Mouse (Mus musculus): ENCODE data around the gene Cyb561d1. TPM values are rescaled to one million over a fixed set of nuclear protein-coding genes. Genes with fewer than 3 reads are reported as not detected.

Gene Cyb561d1
- polyA plus RNA-seq, 1 experiment from 2014 or later = 1.7 TPM

DNA sequence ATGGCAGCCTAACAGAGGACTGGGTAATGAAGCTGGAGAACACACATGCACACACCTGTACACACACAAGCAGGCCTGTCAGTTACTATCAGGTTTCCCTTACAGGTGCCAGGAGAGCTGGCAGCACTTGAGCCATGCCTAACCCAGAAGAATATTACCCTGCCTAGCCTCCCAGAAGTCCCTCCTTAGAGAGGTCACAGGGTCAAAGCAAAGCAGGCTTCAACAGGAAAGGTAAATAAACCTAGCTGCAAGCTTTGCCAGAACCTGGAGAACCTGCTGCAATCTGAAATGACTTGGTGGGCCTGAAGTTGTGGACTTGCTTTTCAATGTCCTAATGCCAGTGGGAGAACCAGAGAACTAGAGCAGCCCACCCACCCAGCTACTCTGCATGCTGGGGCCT is 1.5 kb upstream of the Cyb561d1 start:
- Histone ChIP-seq H3K36me3 (peaks cover 76% of the 10 kb centered on the region), H3K4me3 (replicated peaks) (no peak overlapping the region), H3K27me3 (no peaks in the 10 kb centered on the region), H3K9ac (replicated peaks) (no peak overlapping the region), H3K4me2 (no peak overlapping the region), H3K4me1 (replicated peaks) (peaks cover 21% of the 10 kb centered on the region), H3K27ac (0 out of 2 replicates have a peak overlapping the region, but pooled peaks have one; percentile 12), H3K9me3 (no peaks in the 10 kb centered on the region)
- ATAC-seq (ENCODE audit: insufficient number of reproducible peaks, insufficient read depth, low FRiP score, low TSS enrichment, low read depth) = no peak

DNA sequence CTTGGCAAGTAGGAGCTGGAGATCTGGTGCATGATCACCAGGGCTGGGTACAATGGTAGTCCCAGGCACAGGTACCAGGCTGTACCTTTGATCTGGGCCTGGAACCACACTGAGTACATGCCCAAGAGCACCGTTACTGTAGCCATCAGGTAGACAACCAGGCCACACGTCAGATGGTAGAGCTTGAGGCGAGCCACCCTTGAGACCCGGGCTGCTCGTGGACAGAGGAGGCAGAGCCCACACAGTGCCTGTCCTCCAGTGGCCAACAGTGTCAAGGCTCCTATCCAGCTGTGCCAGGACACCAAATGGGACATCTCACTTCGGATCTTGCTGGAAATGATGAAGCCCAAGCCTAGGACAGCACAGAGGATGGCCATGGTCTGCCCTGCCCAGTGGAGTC is 1.8 kb downstream of the Cyb561d1 start:
- ATAC-seq (ENCODE audit: insufficient number of reproducible peaks, insufficient read depth, low FRiP score, low TSS enrichment, low read depth) = no peak
- Histone ChIP-seq H3K27me3 (no peaks in the 10 kb centered on the region), H3K4me2 (no peak overlapping the region), H3K9me3 (no peaks in the 10 kb centered on the region), H3K4me3 (replicated peaks) (no peak overlapping the region), H3K36me3 (peaks cover 43% of the 10 kb centered on the region), H3K4me1 (replicated peaks) (peaks cover 39% of the 10 kb centered on the region), H3K27ac (no peak overlapping the region), H3K9ac (replicated peaks) (no peak overlapping the region)
- WGBS = 95% methylated on average over 6 of the region's 6 CpGs

DNA sequence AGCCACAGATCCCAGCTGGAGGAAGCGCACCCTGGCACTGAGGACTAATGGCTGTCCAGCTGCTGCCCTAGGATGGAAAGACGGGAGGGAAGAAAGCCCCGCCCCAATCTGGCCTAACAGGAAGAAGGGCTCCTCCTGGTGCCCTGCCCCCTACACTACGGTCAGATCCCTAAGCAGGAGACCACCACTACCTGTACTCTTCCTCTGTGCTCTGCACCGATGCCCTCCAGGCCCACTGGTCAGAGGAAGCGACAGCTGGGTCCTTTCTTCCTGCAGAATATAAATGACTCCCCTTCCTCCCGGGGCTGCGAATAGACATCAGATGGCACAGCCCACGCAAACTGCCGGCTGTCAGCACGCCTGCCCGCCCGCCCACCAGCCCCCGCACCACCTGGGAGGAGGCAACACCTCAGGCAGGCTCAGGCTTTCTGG is 3.9 kb downstream of the Cyb561d1 start:
- peak overlapping the region; percentile 28; the same call in 1 of the 2 replicates for H3K9ac ChIP-seq (replicated peaks)
- no peak overlapping the region for H3K27ac ChIP-seq
- H3K4me2 ChIP-seq = peak overlapping the region; percentile 45
- H3K9me3 ChIP-seq = no peaks in the 10 kb centered on the region
- ATAC-seq (ENCODE audit: insufficient number of reproducible peaks, insufficient read depth, low FRiP score, low TSS enrichment, low read depth) = no peak
- H3K4me3 ChIP-seq (replicated peaks) = 0 out of 2 replicates have a peak overlapping the region, but pooled peaks have one; percentile 3
- 14% methylated on average over 14 of the region's 14 CpGs for WGBS
- H3K27me3 ChIP-seq = no peaks in the 10 kb centered on the region
- peaks cover 40% of the 10 kb centered on the region for H3K4me1 ChIP-seq (replicated peaks)
- H3K36me3 ChIP-seq = peaks cover 23% of the 10 kb centered on the region

DNA sequence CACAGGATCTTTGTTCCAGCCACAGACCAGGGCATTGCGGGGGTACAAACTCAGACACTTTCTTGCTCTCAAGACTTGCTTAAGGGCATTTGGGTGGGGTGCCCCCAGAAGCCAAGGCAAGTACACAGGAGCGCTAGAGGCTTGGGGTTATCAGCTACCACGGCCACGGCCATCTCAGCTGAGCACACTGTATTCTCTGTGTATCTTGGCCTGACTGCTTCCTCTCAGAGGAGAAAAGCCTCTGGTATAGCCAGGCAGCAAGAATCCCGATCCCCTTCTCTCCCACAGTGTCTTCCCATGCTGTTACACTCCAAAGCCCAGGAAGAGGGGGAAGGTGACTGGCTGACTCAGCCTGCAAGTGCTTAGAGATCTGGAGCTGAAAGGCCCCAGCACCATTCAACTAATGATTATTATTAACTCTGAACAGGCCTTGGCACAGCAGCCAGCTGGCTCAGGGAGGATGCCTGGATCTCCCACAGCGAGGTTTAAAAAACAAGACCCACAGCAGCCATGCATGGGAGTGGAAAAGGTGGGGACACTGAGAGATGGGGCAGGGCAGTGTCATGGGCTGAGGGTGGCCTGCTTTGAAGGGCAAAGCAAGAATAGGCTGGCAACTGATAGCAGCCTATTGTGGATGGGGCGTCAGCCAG is 4.9 kb downstream of the Cyb561d1 start:
- no peak for ATAC-seq (ENCODE audit: insufficient number of reproducible peaks, insufficient read depth, low FRiP score, low TSS enrichment, low read depth)
- peaks cover 36% of the 10 kb centered on the region for H3K4me1 ChIP-seq (replicated peaks)

DNA sequence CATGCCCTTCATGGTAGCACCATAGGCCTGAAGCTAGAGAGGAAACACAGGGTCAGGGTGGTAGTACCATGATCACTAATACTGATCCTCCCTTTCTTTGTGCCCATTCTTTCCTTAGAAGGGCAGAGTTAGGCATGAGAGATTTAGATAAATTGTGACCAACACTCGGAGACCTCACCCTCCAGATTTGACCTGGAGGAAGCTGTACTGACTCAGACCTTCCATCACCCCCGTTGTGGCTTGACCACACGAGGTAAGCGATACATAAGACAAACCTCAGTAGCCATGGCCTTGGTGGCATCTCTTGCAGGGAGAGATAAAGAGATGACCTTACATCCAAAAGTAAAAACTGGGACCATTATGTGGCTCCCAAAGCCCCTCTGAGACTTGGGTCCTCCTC is 5.7 kb downstream of the Cyb561d1 start:
- H3K4me1 ChIP-seq (replicated peaks) = peaks cover 30% of the 10 kb centered on the region
- peaks cover 16% of the 10 kb centered on the region; the same call in 1 of the 2 replicates for H3K36me3 ChIP-seq
- no peak overlapping the region for H3K27ac ChIP-seq
- no peak overlapping the region for H3K4me2 ChIP-seq
- no peak for ATAC-seq (ENCODE audit: insufficient number of reproducible peaks, insufficient read depth, low FRiP score, low TSS enrichment, low read depth)
- no peaks in the 10 kb centered on the region for H3K9me3 ChIP-seq
- 70% methylated on average over 4 of the region's 4 CpGs for WGBS
- no peak overlapping the region for H3K4me3 ChIP-seq (replicated peaks)
- H3K9ac ChIP-seq (replicated peaks) = no peak overlapping the region
- no peaks in the 10 kb centered on the region for H3K27me3 ChIP-seq

More for the DNA sequence above, 4.9 kb downstream of the Cyb561d1 start:
- Histone ChIP-seq H3K9me3 (no peaks in the 10 kb centered on the region), H3K9ac (replicated peaks) (no peak overlapping the region), H3K4me3 (replicated peaks) (no peak overlapping the region), H3K27ac (no peak overlapping the region), H3K4me2 (no peak overlapping the region), H3K36me3 (peaks cover 16% of the 10 kb centered on the region; the same call in 1 of the 2 replicates), H3K27me3 (no peaks in the 10 kb centered on the region)
- WGBS = 67% methylated on average over 7 of the region's 7 CpGs

DNA sequence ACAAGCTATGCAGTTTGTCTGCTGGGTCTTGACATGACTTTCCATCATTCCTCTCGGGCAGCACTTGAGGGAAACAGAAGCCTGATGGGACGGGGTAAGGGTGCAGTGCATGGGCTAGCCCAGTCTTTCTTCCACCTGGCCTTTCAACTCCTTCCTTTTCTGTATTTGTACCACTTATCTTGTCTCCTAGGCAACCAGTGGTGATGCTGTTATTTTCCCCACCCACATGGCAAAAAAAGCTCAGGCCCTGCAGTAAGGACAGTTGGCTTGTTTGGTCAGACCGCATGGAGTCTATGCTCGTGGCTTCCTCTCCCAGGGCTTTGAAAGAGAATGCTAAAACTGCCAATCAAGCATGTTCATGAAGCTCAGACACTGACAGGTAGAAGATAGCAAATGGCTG is 7.3 kb downstream of the Cyb561d1 start:
- no peak for ATAC-seq (ENCODE audit: insufficient number of reproducible peaks, insufficient read depth, low FRiP score, low TSS enrichment, low read depth)
- 70% methylated on average over 4 of the region's 4 CpGs for WGBS
- H3K36me3 ChIP-seq = peaks cover 9% of the 10 kb centered on the region; the same call in 1 of the 2 replicates

DNA sequence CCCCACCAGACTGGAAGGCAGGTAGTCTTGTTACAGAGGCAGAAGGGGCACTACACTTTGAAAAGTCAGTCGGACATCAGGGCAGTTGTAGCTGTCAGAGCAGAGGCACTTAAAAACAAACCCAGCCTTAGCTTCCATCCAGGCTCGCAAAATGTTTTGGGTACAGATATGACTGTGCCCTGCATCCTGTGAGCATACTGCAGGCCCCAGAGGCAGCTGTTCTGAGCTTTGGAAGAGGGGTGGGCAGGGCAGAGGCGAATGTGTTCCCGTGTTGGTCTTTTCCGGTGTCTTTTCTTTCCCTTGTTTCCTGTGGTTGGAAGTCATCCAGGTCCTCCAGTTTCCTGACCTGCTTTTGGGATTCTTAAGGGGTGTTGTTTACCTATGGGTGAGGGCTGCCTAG is 11.1 kb downstream of the Cyb561d1 start:
- ATAC-seq (ENCODE audit: insufficient number of reproducible peaks, insufficient read depth, low FRiP score, low TSS enrichment, low read depth) = no peak
- no peaks in the 10 kb centered on the region for H3K36me3 ChIP-seq
- H3K9me3 ChIP-seq = no peaks in the 10 kb centered on the region
- H3K4me2 ChIP-seq = no peak overlapping the region
- H3K27me3 ChIP-seq = peaks cover 22% of the 10 kb centered on the region
- no peak overlapping the region for H3K9ac ChIP-seq (replicated peaks)
- H3K27ac ChIP-seq = no peak overlapping the region
- peaks cover 24% of the 10 kb centered on the region for H3K4me1 ChIP-seq (replicated peaks)
- H3K4me3 ChIP-seq (replicated peaks) = no peak overlapping the region
- WGBS = 67% methylated on average over 5 of the region's 5 CpGs

More for the DNA sequence above, 7.3 kb downstream of the Cyb561d1 start:
- no peak overlapping the region for H3K4me3 ChIP-seq (replicated peaks)
- H3K4me2 ChIP-seq = no peak overlapping the region
- H3K9me3 ChIP-seq = no peaks in the 10 kb centered on the region
- H3K9ac ChIP-seq (replicated peaks) = no peak overlapping the region
- H3K27me3 ChIP-seq = no peaks in the 10 kb centered on the region
- 0 out of 2 replicates have a peak overlapping the region, but pooled peaks have one; percentile 36 for H3K27ac ChIP-seq
- H3K4me1 ChIP-seq (replicated peaks) = peaks cover 27% of the 10 kb centered on the region

DNA sequence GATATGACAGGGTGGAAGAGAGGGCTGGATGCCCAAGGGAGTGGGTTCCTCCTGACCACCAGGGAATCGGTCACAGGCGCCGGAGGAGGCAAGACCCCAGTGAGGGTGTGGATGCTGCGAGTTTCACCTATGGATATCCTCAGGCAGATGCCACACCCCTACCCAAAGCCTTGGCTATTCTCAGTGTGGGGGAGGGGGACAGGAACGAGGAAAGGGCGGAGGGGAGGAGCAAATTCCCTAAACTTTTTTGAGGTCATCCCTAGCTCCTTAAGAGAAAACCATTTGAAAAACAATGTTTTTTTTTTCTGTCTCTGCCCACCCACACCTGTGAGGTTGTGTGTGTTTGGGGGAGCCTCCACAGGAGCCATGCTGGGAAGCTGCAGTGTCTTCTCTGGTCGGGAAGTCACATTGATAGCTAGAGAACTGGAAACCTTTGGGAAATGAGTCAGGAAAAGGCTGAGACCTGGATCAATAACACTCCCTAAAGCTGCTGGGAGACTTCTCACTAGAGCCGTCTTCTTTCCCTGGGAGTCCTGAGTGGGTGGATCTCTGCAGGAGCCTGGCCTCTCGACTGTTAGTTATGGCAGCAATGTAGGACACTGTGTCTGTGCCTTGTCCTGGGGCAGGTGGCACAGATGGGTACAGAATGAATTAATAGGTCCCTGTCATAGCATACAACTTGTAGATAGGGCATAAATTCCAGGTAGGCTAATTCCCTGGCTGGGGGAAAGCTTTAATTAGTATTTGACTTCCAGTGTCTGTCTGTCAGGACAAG is 12.1 kb downstream of the Cyb561d1 start:
- Histone ChIP-seq H3K9me3 (no peaks in the 10 kb centered on the region), H3K27me3 (peaks cover 22% of the 10 kb centered on the region), H3K4me2 (no peak overlapping the region), H3K9ac (replicated peaks) (no peak overlapping the region), H3K36me3 (no peaks in the 10 kb centered on the region), H3K27ac (no peak overlapping the region), H3K4me1 (replicated peaks) (peaks cover 24% of the 10 kb centered on the region), H3K4me3 (replicated peaks) (no peak overlapping the region)
- 64% methylated on average over 9 of the region's 9 CpGs for WGBS
- ATAC-seq (ENCODE audit: insufficient number of reproducible peaks, insufficient read depth, low FRiP score, low TSS enrichment, low read depth) = no peak

DNA sequence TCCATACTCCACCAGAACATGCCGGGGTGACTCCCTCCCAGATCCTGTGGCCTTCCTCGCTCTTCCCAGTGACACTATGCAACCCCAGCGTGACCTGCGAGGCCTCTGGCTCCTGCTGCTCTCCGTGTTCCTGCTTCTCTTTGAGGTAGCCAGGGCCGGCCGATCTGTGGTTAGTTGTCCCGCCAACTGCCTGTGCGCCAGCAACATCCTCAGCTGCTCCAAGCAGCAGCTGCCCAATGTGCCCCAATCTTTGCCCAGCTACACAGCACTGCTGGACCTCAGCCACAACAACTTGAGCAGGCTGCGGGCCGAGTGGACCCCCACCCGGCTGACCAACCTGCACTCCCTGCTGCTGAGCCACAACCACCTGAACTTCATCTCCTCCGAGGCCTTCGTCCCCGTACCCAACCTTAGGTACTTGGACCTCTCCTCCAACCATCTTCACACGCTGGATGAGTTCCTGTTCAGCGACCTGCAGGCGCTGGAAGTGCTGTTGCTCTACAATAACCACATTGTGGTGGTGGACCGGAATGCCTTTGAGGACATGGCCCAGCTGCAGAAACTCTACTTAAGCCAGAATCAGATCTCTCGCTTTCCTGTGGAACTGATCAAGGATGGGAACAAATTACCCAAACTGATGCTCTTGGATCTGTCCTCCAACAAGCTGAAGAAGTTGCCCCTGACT is 13.8 kb downstream of the Cyb561d1 start:
- Histone ChIP-seq H3K27me3 (peaks cover 22% of the 10 kb centered on the region), H3K4me3 (replicated peaks) (peak overlapping the region; percentile 75), H3K9ac (replicated peaks) (peak overlapping the region; percentile 78; the same call in 1 of the 2 replicates), H3K36me3 (no peaks in the 10 kb centered on the region), H3K4me1 (replicated peaks) (peaks cover 18% of the 10 kb centered on the region), H3K27ac (no peak overlapping the region), H3K4me2 (peak overlapping the region; percentile 90), H3K9me3 (no peaks in the 10 kb centered on the region)
- no peak for ATAC-seq (ENCODE audit: insufficient number of reproducible peaks, insufficient read depth, low FRiP score, low TSS enrichment, low read depth)
- WGBS = 53% methylated on average over 20 of the region's 20 CpGs

DNA sequence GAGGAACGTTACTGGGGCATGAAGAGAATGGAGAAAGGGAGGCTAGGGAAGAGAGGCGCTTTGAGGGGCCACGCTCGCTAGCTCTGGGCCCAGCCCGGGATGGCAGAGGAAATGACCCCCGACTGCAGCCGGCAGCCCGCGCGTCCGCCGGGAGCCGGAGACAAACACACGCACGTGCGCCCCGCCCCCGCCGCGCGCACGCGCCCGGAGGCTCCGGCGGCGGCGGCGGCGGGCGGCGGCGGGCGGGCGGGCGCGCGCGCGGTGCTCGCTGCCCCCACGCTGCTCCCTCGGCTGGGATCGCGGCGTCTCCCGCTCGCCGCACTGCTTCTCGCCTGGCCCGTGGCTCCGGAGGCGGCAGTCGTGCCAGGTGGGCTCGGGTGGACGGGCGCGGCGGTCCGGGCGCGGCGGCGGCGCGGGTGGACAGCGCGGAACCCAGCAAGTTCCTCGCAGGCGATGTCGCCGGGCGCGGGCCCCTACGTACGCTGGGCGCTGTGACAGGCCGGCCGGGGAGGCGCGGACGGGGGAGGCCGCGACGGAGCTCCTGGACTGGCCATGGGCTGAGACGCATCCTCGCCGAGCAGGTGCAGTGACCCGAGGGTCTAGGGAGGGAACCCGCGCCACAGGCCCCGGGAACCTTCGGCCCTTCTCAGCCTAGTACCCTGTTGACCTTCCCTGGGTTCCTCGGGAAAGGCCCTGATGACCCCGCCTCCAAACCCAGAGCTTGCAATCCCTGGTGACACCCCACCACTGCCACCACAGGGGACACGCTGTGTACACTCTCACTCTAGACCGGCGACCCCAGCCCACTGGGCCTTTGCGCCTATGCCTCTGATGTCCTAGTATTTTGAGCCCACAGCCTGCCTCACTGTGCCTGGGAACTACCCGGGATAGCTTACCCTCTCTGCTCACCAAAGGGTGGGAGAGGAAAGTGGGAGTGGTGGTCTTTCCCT is 14.6 kb downstream of the Cyb561d1 start, which contains the start of gene Amigo1:
TSS of gene Amigo1 (plus strand) at position 238 of the 950 bp plus-strand sequence.
- WGBS = 1% methylated on average over 98 of the region's 100 CpGs

More for the DNA sequence above, 14.6 kb downstream of the Cyb561d1 start, which contains the start of gene Amigo1:
- Histone ChIP-seq H3K4me1 (replicated peaks) (peaks cover 18% of the 10 kb centered on the region), H3K4me3 (replicated peaks) (peak within 1 kb of the TSS; percentile 75), H3K9me3 (no peaks in the 10 kb centered on the region), H3K27ac (no peak within 1 kb of the TSS), H3K27me3 (peaks cover 22% of the 10 kb centered on the region), H3K4me2 (peak within 1 kb of the TSS; percentile 90), H3K36me3 (no peaks in the 10 kb centered on the region), H3K9ac (replicated peaks) (peak within 1 kb of the TSS; percentile 78)
- peak; percentile 67 for ATAC-seq (ENCODE audit: insufficient number of reproducible peaks, insufficient read depth, low FRiP score, low TSS enrichment, low read depth)

All from limb, embryonic 12.5 days (tissue).